Mouse (Mus musculus) ES-Bruce4 (cell line): ENCODE measurements around the gene Gjb5.

Experiments used
- CTCF ChIP-seq: IDR thresholded peaks from one replicate; pipeline ENCODE4 v1.8.1; 2011; ENCODE audit warnings: low read depth, low read length
- POLR2A ChIP-seq: IDR thresholded peaks from one replicate; pipeline ENCODE4 v1.8.1; 2011; ENCODE audit warnings: low read length; ENCODE audit not compliant: insufficient read depth

DNA sequence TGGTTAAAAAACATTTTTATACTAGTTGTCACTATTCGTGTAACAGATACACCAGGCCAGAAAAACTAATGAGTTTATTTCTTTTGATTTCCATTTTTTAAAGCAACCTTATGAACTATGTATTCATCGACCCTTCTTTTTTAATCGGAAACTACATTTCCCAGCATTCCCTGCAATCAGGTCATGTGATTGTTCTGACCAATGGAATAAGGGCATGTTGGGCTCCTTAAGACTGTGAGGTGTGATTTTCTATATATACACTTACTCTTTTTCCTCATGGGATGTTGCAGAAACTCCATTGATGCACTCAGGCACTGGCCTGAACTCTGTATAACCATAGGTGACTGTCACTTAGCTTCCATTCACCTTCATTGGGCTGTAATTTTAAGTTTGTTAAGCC, 44.6 kb upstream of the Gjb5 start:
- no peak for TF ChIP-seq POLR2A
- no peak for TF ChIP-seq CTCF
